Mouse (Mus musculus): Measurements from ENCODE around the gene Efna2. TPM values are rescaled to one million over a fixed set of nuclear protein-coding genes. Genes with fewer than 3 reads are reported as not detected.

Gene Efna2
- total and polyA plus RNA-seq, 3 experiments: 0.23 to 1.5 (median 0.86) TPM

- Histone ChIP-seq H3K79me2 (replicated peaks; ENCODE audit: control insufficient read depth, extremely low read depth, insufficient read depth, poor library complexity, severe bottlenecking) (no peaks in the 10 kb centered on the region), H3K9ac (ENCODE audit: insufficient read depth, low read depth) (no peak overlapping the region), H3K36me3 (replicated peaks in 1 of 2; ENCODE audit: control insufficient read depth in 1 of 2, insufficient read depth in 1 of 2, low read length in 1 of 2) (no peaks in the 10 kb centered on the region), H3K4me2 (ENCODE audit: insufficient read depth, low read depth, poor library complexity, severe bottlenecking) (no peak overlapping the region), H3K27me3 (replicated peaks) (peaks cover 79% of the 10 kb centered on the region), H3K9me3 (replicated peaks; ENCODE audit: low read length) (peaks cover 2% of the 10 kb centered on the region), H3K4me3 (replicated peaks in 1 of 3; ENCODE audit: low read depth in 2 of 3, low read length in 2 of 3, poor library complexity in 1 of 3) (no peak overlapping the region), H3K27ac (ENCODE audit: insufficient read depth, low read depth) (no peak overlapping the region), H3K4me1 (ENCODE audit: control insufficient read depth in 1 of 2, insufficient read depth in 2 of 2) (peaks cover 0 to 3% of the 10 kb centered on the region in 2 experiments; a peak in 1 of 4 replicates)
- no peak for DNase-seq (ENCODE audit: extremely low read depth)
- in situ Hi-C loops (cut with MboI; ENCODE audit: low pct_ligation_motif_present, low pct_unique_long_range_greater_than_20kb, low sequenced_read_pairs) (no loop called here), dilution Hi-C loops (cut with MboI; ENCODE audit: extremely low pct_ligation_motif_present, extremely low pct_unique_long_range_greater_than_20kb, low sequenced_read_pairs) (no loop called here)
- no peak for TF ChIP-seq RCOR1 (conservative IDR thresholded peaks at IDR 0.05; ENCODE audit: low read depth, low read length)
- no peak for TF ChIP-seq PAX5 (IDR thresholded peaks at IDR 0.05; ENCODE audit: low read length)
- TF ChIP-seq CTCF (conservative IDR thresholded peaks at IDR 0.05 in 1 of 2, IDR thresholded peaks at IDR 0.05 in 1 of 2; ENCODE audit: low read depth in 2 of 2, low read length in 2 of 2): no peak
- no peak for TF ChIP-seq MAZ (IDR thresholded peaks at IDR 0.05; ENCODE audit: low read depth, low read length)
- TF ChIP-seq HCFC1 (IDR thresholded peaks at IDR 0.05; ENCODE audit: low read depth, low read length): no peak
- no peak for TF ChIP-seq ETS1 (conservative IDR thresholded peaks at IDR 0.05; ENCODE audit: low read depth, low read length)
- TF ChIP-seq USF1 (IDR thresholded peaks at IDR 0.05; ENCODE audit: low read depth, low read length): no peak
- TF ChIP-seq ZKSCAN1 (IDR thresholded peaks at IDR 0.05; ENCODE audit: borderline replicate concordance, low read depth, low read length): no peak
- TF ChIP-seq JUND (conservative IDR thresholded peaks at IDR 0.05; ENCODE audit: low read depth, low read length): no peak
- TF ChIP-seq RAD21 (IDR thresholded peaks at IDR 0.05; ENCODE audit: low read depth, low read length): no peak
- no peak for TF ChIP-seq NELFE (IDR thresholded peaks at IDR 0.05; ENCODE audit: low read depth, low read length)
- no peak for TF ChIP-seq MAX (IDR thresholded peaks at IDR 0.05; ENCODE audit: low read length)
- no peak for TF ChIP-seq MEF2A (IDR thresholded peaks at IDR 0.05; ENCODE audit: borderline replicate concordance, low read depth, low read length)
- TF ChIP-seq POLR2AphosphoS2 (IDR thresholded peaks at IDR 0.05; ENCODE audit: low read depth, low read length): no peak
- no peak for TF ChIP-seq CHD2 (IDR thresholded peaks at IDR 0.05; ENCODE audit: low read length)
- TF ChIP-seq MYC (IDR thresholded peaks at IDR 0.05; ENCODE audit: low read depth, low read length): no peak
- TF ChIP-seq ZMIZ1 (IDR thresholded peaks at IDR 0.05; ENCODE audit: low read depth, low read length): no peak
- no peak for TF ChIP-seq JUN (IDR thresholded peaks at IDR 0.05; ENCODE audit: insufficient read depth, low read depth, low read length)
- TF ChIP-seq SMC3 (IDR thresholded peaks at IDR 0.05; ENCODE audit: low read depth, low read length): no peak
- TF ChIP-seq MAFK (IDR thresholded peaks at IDR 0.05; ENCODE audit: insufficient replicate concordance, low read length): no peak
Measured at GRCm38 (mm10) chr10:80193976-80194375, 14.7 kb downstream of the Efna2 start.

- no peaks in the 10 kb centered on the region for H3K79me2 ChIP-seq (replicated peaks; ENCODE audit: control insufficient read depth, extremely low read depth, insufficient read depth, poor library complexity, severe bottlenecking)
- H3K9ac ChIP-seq (ENCODE audit: insufficient read depth, low read depth): no peak overlapping the region
- in situ Hi-C loops (cut with MboI; ENCODE audit: low pct_ligation_motif_present, low pct_unique_long_range_greater_than_20kb, low sequenced_read_pairs): no loop called here
- TF ChIP-seq MAFK (IDR thresholded peaks at IDR 0.05; ENCODE audit: insufficient replicate concordance, low read length) (no peak), CHD1 (IDR thresholded peaks at IDR 0.05; ENCODE audit: low read depth, low read length) (no peak), TCF12 (IDR thresholded peaks at IDR 0.05; ENCODE audit: low read depth, low read length) (no peak), ZNF384 (IDR thresholded peaks at IDR 0.05; ENCODE audit: low read depth, low read length) (no peak), IRF4 (IDR thresholded peaks at IDR 0.05; ENCODE audit: low read depth, low read length) (no peak), UBTF (IDR thresholded peaks at IDR 0.05; ENCODE audit: low read depth, low read length) (no peak), GABPA (IDR thresholded peaks at IDR 0.05; ENCODE audit: insufficient replicate concordance, low read depth, low read length) (no peak), BHLHE40 (IDR thresholded peaks at IDR 0.05; ENCODE audit: low read depth, low read length) (no peak)
- H3K27ac ChIP-seq (ENCODE audit: insufficient read depth, low read depth): no peak overlapping the region
- peaks cover under 1 to 3% of the 10 kb centered on the region in 2 experiments; a peak in 2 of 4 replicates for H3K4me1 ChIP-seq (ENCODE audit: control insufficient read depth in 1 of 2, insufficient read depth in 2 of 2)
- dilution Hi-C loops (cut with MboI; ENCODE audit: extremely low pct_ligation_motif_present, extremely low pct_unique_long_range_greater_than_20kb, low sequenced_read_pairs): no loop called here
- H3K9me3 ChIP-seq (replicated peaks; ENCODE audit: low read length): peaks cover 2% of the 10 kb centered on the region
- no peak overlapping the region for H3K4me3 ChIP-seq (replicated peaks in 1 of 3; ENCODE audit: low read depth in 2 of 3, low read length in 2 of 3, poor library complexity in 1 of 3)
- H3K27me3 ChIP-seq (replicated peaks): peaks cover 77% of the 10 kb centered on the region
- no peak overlapping the region for H3K4me2 ChIP-seq (ENCODE audit: insufficient read depth, low read depth, poor library complexity, severe bottlenecking)
- no peak for DNase-seq (ENCODE audit: extremely low read depth)
- H3K36me3 ChIP-seq (replicated peaks in 1 of 2; ENCODE audit: control insufficient read depth in 1 of 2, insufficient read depth in 1 of 2, low read length in 1 of 2): no peaks in the 10 kb centered on the region
Measured at GRCm38 (mm10) chr10:80194441-80194840, 15.2 kb downstream of the Efna2 start.

All from CH12.LX (cell line).